Mouse (Mus musculus) C2C12 (cell line): ENCODE results near the gene Nme6.

ENCODE experiments used
- CTCF ChIP-seq: IDR thresholded peaks from one replicate; pipeline ENCODE4 v1.5.1; 2011; ENCODE audit not compliant: control insufficient read depth, insufficient read depth, insufficient read length
- FOSL1 ChIP-seq: IDR thresholded peaks from one replicate; pipeline ENCODE4 v1.8.0; 2011; ENCODE audit warnings: mild to moderate bottlenecking, low read length; ENCODE audit not compliant: poor library complexity, insufficient read depth, severe bottlenecking
- MAX ChIP-seq: IDR thresholded peaks from one replicate; pipeline ENCODE4 v1.6.1; 2011; ENCODE audit warnings: mild to moderate bottlenecking, control low read depth
- MYOD1 ChIP-seq: IDR thresholded peaks from one replicate; pipeline ENCODE4 v1.6.1; 2011; ENCODE audit warnings: low read depth; ENCODE audit not compliant: control insufficient read depth, insufficient read length
- USF1 ChIP-seq: IDR thresholded peaks from one replicate; pipeline ENCODE4 v1.6.1; 2011; ENCODE audit warnings: low read depth, mild to moderate bottlenecking, control low read depth, moderate library complexity

- TF ChIP-seq MYOD1 = no peak
- TF ChIP-seq CTCF = no peak
- no peak for TF ChIP-seq MAX
- TF ChIP-seq USF1 = no peak
- TF ChIP-seq FOSL1 = no peak
Observed at GRCm38 (mm10) chr9:109855947-109856346, 23.4 kb downstream of the Nme6 start.
